Mouse (Mus musculus): ENCODE results near the gene Vrtn.

Vrtn gene

GRCm38 (mm10) chr12:84689051-84689450 lies 48.2 kb downstream of the Vrtn start:
- DNase-seq = no peak

DNA sequence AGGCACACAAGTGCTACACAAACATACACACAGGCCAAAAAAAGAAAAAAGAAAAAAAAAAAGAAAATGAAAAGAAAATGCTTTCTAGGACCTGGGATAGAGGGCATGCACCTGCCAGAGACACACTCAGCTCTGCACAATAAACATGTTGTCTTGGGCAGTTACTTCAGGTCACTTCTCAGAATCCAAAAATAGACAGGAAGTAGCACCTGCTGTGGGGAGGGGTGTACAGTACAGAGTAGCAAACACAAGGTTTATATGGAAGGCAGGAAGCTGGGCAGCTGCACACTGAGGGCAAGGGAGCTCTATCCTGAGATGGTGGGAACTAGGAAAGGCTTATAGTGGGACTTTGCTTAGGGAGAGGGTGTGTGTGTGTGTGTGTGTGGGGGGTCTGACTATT lies 50.5 kb downstream of the Vrtn start:
- DNase-seq = no peak

DNA sequence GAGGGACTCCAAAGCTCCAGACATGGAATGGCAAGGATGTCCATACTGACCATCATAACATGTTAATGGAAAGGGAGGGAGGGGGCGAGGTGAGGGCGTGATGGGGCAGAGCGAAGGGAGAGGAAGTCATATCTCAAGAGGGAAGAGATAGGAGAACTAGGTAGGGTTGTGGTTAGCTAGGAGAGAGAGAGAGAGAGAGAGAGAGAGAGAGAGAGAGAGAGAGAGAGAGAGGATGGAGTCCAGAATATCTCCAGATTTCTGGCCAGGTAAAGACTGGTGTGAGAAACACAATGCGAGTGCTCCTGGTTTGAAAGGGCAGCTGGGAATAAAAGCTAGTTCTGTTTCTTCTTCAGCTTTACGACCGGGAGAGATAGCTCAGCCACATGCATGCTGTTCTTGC lies 51.3 kb downstream of the Vrtn start:
- DNase-seq = no peak

DNA sequence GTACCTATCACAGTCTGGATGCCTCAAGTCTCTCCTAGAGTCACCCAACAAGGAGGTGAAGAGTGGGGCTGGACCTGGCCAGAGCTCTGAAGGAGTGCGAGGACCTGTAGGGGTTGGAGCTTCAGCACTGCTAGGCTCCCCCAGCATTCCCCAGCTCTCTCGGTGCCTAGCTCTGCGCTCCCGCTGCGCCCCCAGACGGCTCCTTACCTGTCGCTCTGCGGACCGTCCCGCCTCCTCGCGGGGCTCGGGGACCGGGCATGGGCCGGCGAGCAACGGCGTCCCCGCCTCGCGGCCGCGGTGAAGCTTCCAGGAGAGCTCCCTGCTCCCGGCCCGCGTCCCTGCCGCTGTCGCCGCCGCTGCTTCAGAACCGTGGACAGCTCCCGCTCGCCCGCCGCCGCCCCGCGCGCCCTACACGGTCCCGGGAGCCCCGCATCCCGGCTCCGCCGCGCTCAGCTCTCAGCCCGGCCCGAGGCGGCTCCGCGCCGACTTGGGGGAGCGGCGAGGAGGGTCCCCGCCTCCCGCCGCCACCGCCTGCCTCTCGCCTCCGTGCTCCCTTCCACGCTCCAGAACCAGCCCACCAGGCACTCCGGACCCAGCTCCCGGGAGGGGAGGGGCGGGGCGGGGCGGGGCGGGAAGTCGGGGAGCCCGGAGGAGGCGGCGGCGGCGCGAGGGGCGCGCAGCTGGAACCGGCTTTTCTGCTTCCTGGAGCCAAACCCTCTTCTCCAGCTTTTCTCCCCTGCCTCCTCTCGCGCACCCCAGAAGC lies 57.7 kb downstream of the Vrtn start, which contains the start of gene Syndig1l:
TSS of gene Syndig1l (minus strand) at position 513 of the 763 bp plus-strand sequence.
- DNase-seq = peak; percentile 61
